Mouse (Mus musculus): Measurements from ENCODE around the gene Btbd1. TPM values are rescaled to one million over a fixed set of nuclear protein-coding genes. Genes with fewer than 3 reads are reported as not detected.
A peak's percentile ranks its signal among the peaks of the same experiment; 100 is the strongest.

The Btbd1 gene
- total RNA-seq (2015; ENCODE audit: low replicate concordance), result 12.7 and 16.9 TPM in 2 replicates
- 23.1 and 39.8 TPM in 2 replicates for total RNA-seq (2017; ENCODE audit: low replicate concordance)

DNA sequence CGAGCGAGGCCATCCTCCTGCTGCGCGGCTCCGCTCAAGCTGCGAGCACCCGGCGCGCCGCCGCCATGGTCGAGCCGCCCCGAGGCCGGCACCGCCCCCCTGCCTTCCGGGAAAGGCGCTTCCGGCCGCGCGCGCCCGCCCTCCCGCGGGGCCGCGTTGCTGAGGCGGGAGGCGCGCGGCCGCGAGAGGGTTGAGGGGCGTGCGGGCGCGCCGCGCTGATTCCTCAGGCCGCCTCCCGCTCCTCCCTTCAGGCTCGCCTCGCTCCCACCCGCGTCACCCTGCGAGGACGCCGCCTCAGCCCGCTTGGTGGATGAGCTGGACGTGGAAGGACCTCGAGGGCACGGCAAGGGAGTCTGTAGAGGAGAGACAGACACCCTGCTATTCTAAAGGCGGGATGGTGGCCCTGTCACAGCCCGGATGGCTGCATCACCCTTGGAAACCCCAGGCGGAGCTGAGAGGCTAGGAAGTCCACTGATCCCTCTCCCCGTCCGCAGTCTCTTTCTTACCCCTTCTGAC, at the start of gene Btbd1:
Gene Btbd1 (minus strand): TSS at position 53 of the 516 bp plus-strand sequence.
- peak; percentile 71 for ATAC-seq (replicated peaks; ENCODE audit: low FRiP score, poor library complexity, severe bottlenecking)

GRCm38 (mm10) chr7:81875372-81875771, 46.1 kb upstream of the Btbd1 start:
- no peak for ATAC-seq (replicated peaks; ENCODE audit: low FRiP score, poor library complexity, severe bottlenecking)

DNA sequence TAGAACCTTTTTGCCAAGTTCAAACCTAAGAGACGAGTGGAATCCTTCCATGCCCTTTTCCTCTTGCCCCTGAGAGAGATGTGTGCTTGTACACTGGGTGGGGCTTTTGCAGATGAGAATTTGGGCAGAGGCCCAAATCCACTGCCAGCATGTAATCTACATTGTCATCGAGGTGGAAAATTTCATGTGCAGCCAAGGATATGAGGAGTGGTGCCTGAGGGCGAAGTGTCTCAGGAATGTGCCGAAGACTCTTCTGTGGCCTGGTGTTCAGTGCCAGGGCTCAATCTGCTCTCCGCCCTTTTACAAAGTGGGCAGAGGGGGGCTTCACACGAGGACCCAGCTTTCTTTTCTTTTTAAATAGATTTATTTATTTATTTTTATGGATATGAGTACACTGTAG, 45.4 kb upstream of the Btbd1 start:
- ATAC-seq (replicated peaks; ENCODE audit: low FRiP score, poor library complexity, severe bottlenecking), result no peak

GRCm38 (mm10) chr7:81873807-81874206, 44.6 kb upstream of the Btbd1 start:
- no peak for ATAC-seq (replicated peaks; ENCODE audit: low FRiP score, poor library complexity, severe bottlenecking)

DNA sequence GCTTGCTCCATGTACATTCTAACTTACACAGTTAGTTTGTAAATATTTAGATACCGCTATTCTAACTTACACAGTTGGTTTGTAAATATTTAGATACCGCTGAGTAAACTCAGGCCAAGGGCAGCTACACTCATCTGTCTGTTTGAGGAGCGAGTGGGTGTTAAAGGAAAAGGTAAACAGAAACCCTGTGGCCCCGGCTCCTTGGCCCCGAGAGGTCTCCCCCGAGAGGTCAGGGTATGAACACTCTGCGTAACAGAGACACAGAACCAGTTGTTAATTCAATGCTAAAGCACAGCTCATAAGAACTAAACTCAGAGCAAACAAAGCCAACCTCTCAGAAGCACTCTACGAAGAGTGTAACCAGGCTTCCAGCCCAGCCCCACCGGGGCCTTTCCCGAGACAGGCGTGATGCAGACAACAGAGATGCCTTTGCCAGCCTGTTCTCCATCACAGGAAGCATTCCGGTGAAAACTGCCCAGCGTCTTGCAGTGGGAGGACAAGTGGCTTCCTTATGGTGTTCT, 43.3 kb upstream of the Btbd1 start:
- ATAC-seq (replicated peaks; ENCODE audit: low FRiP score, poor library complexity, severe bottlenecking), result no peak

DNA sequence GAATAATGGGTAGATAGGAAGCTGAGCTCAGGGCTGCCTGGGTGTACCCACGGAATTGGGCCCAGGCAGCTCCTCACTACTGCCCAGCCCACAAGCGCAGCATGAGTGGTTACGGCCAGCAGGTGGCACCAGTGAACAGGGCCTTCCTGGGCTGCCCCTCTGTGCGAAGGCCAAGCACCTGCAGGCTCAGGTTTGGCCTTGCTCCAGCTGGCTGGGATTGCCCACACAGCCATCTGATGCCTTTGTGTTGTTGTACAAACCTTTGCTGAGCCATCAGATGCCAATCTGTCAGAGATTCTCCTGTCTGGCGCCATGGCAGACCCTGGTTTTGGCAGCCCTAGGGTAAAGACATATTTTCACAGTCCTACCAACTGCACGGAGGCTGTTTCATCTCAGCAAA, 38.9 kb upstream of the Btbd1 start:
- peak; percentile 82 for ATAC-seq (replicated peaks; ENCODE audit: low FRiP score, poor library complexity, severe bottlenecking)

DNA sequence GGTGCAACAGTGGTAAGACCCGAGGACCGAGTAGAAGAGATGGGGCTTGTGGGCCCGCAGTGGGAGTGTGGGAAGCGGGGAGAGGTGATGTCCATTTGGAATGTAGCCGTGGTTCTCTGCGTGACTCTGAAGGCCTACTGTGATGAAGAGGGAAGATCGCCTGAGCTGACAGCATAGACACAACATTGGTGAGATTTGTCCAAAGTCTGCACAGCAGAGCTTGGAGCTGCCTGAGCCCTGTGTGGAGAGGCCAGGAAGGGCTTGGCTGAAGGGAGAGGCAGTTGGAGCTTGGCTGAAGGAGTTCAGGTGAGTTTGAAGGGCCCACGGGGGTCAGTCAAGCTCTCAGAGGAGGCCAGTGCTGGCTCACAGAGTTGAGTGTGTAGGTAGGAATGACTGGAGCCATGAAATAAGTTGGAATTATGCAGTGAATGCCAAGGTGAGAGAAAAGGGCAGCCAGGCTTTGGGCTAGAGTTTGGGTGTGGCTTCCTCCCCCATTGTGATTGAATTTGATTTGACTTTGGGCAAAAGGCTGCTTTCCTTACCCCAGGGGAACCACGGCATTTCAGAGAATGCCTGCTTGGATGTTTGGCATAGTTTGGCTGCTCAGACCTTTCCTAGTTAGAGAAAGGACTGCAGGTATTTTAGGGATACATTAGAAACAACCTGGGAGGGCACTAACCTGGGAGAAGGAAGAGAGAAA, 38.1 kb upstream of the Btbd1 start:
- ATAC-seq (replicated peaks; ENCODE audit: low FRiP score, poor library complexity, severe bottlenecking), result no peak

- no peak for ATAC-seq (replicated peaks; ENCODE audit: low FRiP score, poor library complexity, severe bottlenecking)
These were observed 36.7 kb upstream of the Btbd1 start for GRCm38 (mm10) chr7:81865937-81866336.

- ATAC-seq (replicated peaks; ENCODE audit: low FRiP score, poor library complexity, severe bottlenecking), result no peak
These were observed 35.3 kb upstream of the Btbd1 start for GRCm38 (mm10) chr7:81864552-81864951.

DNA sequence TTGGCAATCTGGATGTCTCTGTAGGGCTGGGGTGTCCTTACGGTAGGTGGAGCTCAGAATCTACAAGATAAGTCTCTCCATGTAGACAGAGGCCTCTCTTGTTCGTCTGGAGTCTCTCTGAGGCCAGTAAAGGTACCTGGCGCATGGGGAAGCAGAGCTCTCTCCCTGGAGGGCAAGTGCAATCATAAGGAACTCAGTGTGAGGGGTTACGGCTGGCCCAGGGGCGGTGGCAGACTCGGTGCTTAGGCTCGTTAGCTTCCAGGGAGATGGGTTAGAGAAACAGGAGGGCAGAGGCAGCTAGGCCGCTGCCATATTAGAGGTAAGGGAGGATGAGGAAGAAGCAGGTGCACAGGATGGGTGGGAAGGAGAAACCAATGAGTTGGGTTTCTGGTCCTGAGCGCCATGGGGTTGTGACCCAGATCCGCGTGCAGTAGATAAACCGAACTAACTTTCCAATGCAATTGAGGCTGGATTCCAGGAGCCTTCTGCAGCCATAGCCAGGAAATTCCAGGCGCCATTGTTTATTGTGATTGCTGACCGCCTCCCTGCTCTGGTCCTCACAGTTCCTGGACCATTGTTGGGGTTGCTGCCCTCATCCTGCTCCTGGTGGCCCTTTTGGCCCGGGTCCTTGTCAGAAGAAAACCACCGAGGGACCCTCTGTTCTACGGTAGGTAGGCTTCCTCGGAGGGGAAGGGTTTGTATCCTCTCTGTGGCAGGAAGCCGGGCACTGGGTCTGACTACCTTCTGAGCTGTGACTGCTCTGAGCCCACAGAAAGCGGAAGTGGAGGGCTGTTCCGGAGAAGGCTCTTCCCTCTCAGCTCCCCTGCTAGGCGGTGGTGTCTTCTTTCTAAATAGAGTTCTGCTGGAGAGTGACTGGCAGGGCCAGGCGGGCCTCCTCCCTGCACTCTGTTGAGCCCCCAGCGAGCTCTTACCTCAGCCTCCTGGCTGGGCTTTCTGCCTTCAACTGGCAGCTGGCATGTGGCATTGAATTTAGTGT, 33.7 kb upstream of the Btbd1 start:
- no peak for ATAC-seq (replicated peaks; ENCODE audit: low FRiP score, poor library complexity, severe bottlenecking)

DNA sequence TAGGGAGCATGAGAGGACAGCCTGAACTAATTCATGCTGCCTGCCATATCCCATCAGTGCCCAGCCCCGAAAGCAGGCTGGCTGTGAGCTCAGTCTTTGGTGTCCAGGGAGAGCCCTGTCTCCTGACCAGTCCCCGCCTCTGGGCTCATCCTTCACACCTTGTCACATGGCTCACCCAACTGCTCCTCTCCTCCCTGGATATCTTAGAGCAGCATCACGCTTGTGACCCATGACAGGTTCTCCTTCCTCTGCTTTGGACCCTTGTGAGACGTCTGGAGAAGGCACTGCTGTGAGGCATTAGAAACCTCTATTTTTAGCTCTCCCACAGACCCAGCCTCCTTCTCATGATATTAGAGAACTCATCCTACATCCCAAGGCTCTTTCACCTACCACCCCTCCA, 32.7 kb upstream of the Btbd1 start:
- no peak for ATAC-seq (replicated peaks; ENCODE audit: low FRiP score, poor library complexity, severe bottlenecking)

DNA sequence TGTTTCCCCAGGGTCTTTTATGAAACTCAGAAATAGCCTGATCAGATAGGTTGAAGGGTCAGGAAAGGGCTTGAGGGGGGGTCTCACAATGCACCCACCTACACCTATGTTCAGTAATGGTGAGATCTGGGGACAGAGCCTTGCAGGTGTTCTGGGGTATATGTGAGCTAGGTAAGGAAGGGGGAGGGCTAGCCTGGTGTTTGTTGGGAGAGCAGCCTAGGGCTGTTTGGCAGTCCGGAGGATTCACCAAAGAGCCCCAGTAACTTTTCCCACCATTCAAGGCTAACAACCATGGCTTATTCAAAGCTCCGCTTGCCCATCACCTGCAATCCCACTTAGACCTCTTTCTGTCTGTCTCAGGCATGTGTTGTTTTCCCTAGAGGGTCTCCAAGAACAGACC, 32.2 kb upstream of the Btbd1 start:
- ATAC-seq (replicated peaks; ENCODE audit: low FRiP score, poor library complexity, severe bottlenecking), result no peak

GRCm38 (mm10) chr7:81860996-81861395, 31.8 kb upstream of the Btbd1 start:
- no peak for ATAC-seq (replicated peaks; ENCODE audit: low FRiP score, poor library complexity, severe bottlenecking)

DNA sequence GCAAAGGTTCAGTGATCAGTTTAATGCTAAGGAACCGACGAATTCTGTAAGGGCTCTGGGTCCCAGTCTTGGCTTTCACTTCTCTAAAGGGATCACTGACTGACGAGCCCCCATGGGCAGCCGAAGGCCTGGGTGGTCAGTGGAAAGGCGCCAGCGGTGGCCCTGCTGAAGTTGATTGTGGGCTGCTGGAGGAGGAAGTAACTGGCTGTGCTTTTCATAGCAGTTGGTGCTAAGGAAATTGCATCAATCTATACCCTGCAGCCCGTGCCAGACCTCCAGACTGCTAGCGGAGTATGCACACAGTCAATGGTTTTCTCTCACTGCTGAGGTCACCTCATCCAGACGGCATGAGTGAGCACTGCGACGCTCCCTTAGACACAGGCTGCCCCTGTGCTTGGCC, 30.8 kb upstream of the Btbd1 start:
- ATAC-seq (replicated peaks; ENCODE audit: low FRiP score, poor library complexity, severe bottlenecking), result no peak

DNA sequence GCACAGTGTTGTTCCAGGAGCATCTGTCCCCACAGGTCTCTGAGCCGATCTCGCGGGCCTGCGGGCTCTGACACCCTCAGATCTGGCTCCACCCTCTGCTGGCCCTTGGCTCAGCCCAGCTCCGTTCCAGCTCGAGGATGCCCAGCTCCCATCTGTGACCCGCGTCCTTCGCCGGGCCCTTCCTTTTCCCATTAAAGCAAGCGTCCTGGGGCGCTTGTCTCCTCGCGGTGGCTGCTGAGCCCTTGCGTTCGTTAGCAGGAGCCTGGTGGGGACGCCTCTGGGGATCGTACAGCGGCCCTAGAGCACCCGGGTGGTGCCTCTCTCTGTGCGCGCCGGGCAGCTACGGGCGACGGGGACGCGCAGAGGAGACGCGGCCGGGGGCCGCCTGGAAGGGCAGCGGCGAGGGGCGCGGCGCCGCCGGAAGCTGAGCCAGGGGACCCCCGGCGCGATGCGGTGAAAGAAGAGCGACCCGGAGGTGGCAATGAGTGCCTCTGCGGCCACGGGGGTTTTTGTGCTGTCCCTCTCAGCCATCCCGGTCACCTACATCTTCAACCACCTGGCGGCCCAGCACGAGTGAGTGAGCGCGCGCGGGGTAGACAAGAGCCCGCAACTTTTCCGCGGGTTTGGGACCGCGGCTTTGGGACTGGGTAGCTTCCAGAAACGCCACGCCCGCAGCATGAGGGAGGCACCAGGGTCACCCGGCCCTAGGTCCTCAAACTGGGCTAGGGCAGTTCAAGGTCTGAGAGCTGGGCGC, 29.9 kb upstream of the Btbd1 start, which contains the start of gene Tm6sf1:
Gene Tm6sf1 (plus strand): TSS at position 34 of the 754 bp plus-strand sequence.
- no peak for ATAC-seq (replicated peaks; ENCODE audit: low FRiP score, poor library complexity, severe bottlenecking)

DNA sequence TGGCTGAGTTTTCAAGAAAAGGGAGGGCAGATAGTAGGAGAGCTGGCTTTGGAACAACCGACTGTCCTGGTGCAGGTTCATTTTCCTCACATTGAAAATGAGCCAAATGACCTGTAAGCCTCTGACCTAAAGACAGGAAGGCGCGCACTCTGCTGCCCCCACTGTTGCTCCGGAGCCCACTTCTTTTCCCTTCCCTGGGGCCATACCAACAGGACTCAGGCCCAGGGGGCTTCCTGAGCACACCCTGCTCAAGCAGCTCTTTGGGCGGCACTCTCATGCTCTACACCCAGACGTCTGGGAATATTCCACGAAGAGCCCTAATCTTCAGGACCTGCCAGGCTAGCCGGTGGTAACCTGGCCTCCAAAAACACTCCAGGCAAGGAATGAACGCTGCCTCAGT, 29.0 kb upstream of the Btbd1 start:
- ATAC-seq (replicated peaks; ENCODE audit: low FRiP score, poor library complexity, severe bottlenecking), result no peak

DNA sequence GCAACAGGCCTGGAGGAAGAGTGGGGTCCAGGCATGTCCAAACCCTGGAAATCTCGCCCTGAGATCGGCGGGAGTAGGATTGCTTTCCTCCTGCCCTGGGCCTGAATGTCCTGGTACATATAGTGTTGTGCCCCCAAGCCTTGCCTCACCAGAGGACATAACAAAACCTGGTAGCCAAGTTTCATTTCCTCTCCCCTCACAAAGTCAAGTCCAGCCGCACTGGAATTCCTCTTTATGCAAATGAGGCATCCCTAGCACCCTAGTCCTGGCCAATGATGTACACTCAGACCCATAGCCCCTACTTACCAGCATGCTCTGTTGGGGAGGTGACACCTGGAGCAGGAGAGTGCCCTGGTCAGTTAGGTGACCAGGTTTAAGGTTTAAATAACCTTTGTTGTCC, 27.0 kb upstream of the Btbd1 start:
- no peak for ATAC-seq (replicated peaks; ENCODE audit: low FRiP score, poor library complexity, severe bottlenecking)

- no peak for ATAC-seq (replicated peaks; ENCODE audit: low FRiP score, poor library complexity, severe bottlenecking)
These were observed 26.5 kb upstream of the Btbd1 start, which contains the start of gene Gm10160 for GRCm38 (mm10) chr7:81855694-81856093. Gene Gm10160, minus strand, starts transcription at chr7:81855794.

- no peak for ATAC-seq (replicated peaks; ENCODE audit: low FRiP score, poor library complexity, severe bottlenecking)
These were observed 25.5 kb upstream of the Btbd1 start for GRCm38 (mm10) chr7:81854568-81855307.
